Mouse (Mus musculus): Measurements from ENCODE around the gene Ubxn6. TPM values are rescaled to one million over a fixed set of nuclear protein-coding genes. Genes with fewer than 3 reads are reported as not detected.

Gene Ubxn6
- total and polyA plus RNA-seq, 3 experiments, result 28.2 to 42.2 TPM; not detected in 1

DNA sequence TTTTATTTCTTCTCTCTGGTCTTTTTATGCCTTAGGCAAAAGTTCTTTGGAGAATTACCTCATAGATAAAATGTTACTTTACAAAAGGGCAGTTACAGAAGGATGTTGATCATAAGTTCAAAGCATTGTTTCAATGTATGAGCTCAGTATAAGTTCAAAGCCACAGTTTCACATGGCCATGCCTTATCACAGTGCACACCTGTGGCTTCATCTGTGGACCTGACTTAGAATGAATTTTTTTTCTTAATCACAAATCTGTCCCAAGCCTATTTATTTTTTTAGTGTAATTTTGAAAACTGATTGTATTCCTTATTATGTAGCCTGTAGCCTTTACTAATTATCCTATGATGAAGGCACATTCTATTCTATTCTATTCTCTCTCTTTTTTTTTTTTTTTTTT lies 19.9 kb downstream of the Ubxn6 start:
- Histone ChIP-seq H3K27me3 (ENCODE audit: control insufficient read depth in 1 of 2, insufficient read depth in 2 of 2, low read length in 2 of 2) (no peaks in the 10 kb centered on the region), H3K9ac (ENCODE audit: control insufficient read depth, low read depth, low read length, poor library complexity, severe bottlenecking) (no peak overlapping the region), H3K9me3 (replicated peaks; ENCODE audit: insufficient read depth, low read length) (no peaks in the 10 kb centered on the region), H3K4me3 (ENCODE audit: control insufficient read depth in 1 of 2, insufficient read depth in 1 of 2, low read depth in 2 of 2, low read length in 2 of 2) (no peak overlapping the region), H3K79me2 (ENCODE audit: control insufficient read depth, insufficient read depth, low read length, poor library complexity) (peaks cover 28% of the 10 kb centered on the region), H3K27ac (ENCODE audit: control insufficient read depth, low read depth, low read length) (no peak overlapping the region), H3K36me3 (ENCODE audit: control insufficient read depth in 1 of 2, insufficient read depth in 2 of 2, low read length in 2 of 2) (peaks cover 16 to 33% of the 10 kb centered on the region in 2 experiments), H3K4me1 (ENCODE audit: control insufficient read depth in 1 of 2, insufficient read depth in 2 of 2, low read length in 2 of 2) (peaks cover 6 to 7% of the 10 kb centered on the region in 2 experiments; a peak in 3 of 4 replicates)
- peak; percentile 58 for TF ChIP-seq ETS1 (IDR thresholded peaks at IDR 0.05; ENCODE audit: low read depth, low read length)
- TF ChIP-seq MAFK (IDR thresholded peaks at IDR 0.05; ENCODE audit: borderline replicate concordance, low read depth, low read length), result no peak
- TF ChIP-seq MAZ (IDR thresholded peaks at IDR 0.05; ENCODE audit: low read depth, low read length), result no peak
- peak; percentile 35 for TF ChIP-seq TAL1 (IDR thresholded peaks at IDR 0.05; ENCODE audit: low read length)
- TF ChIP-seq TCF12 (IDR thresholded peaks at IDR 0.05; ENCODE audit: low read depth, low read length), result 0 out of 2 replicates have a peak, but pooled peaks have one; percentile 48
- peak; percentile 19; the same call in 1 of the 2 replicates for TF ChIP-seq RCOR1 (IDR thresholded peaks at IDR 0.05; ENCODE audit: low read depth, low read length)
- TF ChIP-seq ZNF384 (IDR thresholded peaks at IDR 0.05; ENCODE audit: low read depth, low read length), result peak; percentile 58
- DNase-seq (ENCODE audit: low read depth, low spot score), result no peak

DNA sequence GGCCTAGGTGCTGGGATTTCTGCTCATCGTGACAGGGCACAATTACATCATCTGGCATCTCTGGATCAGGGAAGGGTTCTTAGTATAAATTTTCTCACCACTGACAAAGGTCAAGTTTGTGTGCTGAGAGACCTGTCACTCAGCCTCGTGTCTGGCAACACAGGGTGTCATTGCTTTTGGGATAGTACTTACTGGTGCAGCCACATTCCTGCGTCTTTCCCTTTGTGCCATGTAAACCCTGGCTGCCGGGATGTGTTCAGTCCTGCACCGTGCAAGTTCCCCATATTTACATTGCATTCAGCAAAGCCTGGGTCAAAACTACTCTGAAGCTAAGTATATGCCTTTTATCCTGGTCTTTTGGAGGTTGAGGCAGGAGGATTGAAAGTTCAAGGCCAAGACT lies 23.5 kb downstream of the Ubxn6 start:
- Histone ChIP-seq H3K4me3 (ENCODE audit: control insufficient read depth in 1 of 2, insufficient read depth in 1 of 2, low read depth in 2 of 2, low read length in 2 of 2) (no peak overlapping the region), H3K36me3 (ENCODE audit: control insufficient read depth in 1 of 2, insufficient read depth in 2 of 2, low read length in 2 of 2) (peaks cover 16 to 44% of the 10 kb centered on the region in 2 experiments), H3K27ac (ENCODE audit: control insufficient read depth, low read depth, low read length) (no peak overlapping the region), H3K4me1 (ENCODE audit: control insufficient read depth in 1 of 2, insufficient read depth in 2 of 2, low read length in 2 of 2) (peaks cover 6 to 7% of the 10 kb centered on the region in 2 experiments; a peak in 3 of 4 replicates), H3K9me3 (replicated peaks; ENCODE audit: insufficient read depth, low read length) (no peaks in the 10 kb centered on the region), H3K9ac (ENCODE audit: control insufficient read depth, low read depth, low read length, poor library complexity, severe bottlenecking) (no peak overlapping the region), H3K27me3 (ENCODE audit: control insufficient read depth in 1 of 2, insufficient read depth in 2 of 2, low read length in 2 of 2) (no peaks in the 10 kb centered on the region), H3K79me2 (ENCODE audit: control insufficient read depth, insufficient read depth, low read length, poor library complexity) (peaks cover 51% of the 10 kb centered on the region)
- DNase-seq (ENCODE audit: low read depth, low spot score), result no peak
- TF ChIP-seq ZKSCAN1 (IDR thresholded peaks at IDR 0.05; ENCODE audit: low read depth, low read length) (no peak), ZMIZ1 (IDR thresholded peaks at IDR 0.05; ENCODE audit: low read depth, low read length) (no peak), JUND (IDR thresholded peaks at IDR 0.05; ENCODE audit: low read depth, low read length) (no peak)

DNA sequence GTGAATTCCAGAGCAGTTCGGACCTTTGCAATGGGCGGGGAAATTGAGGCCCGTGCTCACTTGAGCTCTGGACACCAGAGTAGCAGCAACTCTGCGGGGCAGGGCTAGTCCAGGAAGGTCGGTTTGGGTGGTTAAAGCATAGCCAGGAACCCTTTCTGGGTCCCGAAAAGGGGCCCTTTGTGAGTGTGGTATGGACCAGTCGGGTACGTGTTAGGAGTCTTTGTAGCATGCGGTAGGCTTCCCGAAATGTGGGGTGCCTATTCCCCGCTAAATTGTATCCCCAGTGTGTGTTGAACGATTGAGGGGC lies 34.0 kb downstream of the Ubxn6 start:
- peak overlapping the region; percentile 64 for H3K27ac ChIP-seq (ENCODE audit: control insufficient read depth, low read depth, low read length)
- H3K9ac ChIP-seq (ENCODE audit: control insufficient read depth, low read depth, low read length, poor library complexity, severe bottlenecking), result peak overlapping the region; percentile 98
- H3K79me2 ChIP-seq (ENCODE audit: control insufficient read depth, insufficient read depth, low read length, poor library complexity), result peaks cover 49% of the 10 kb centered on the region
- no peaks in the 10 kb centered on the region for H3K9me3 ChIP-seq (replicated peaks; ENCODE audit: insufficient read depth, low read length)
- H3K36me3 ChIP-seq (ENCODE audit: control insufficient read depth in 1 of 2, insufficient read depth in 2 of 2, low read length in 2 of 2), result peaks cover 13 to 32% of the 10 kb centered on the region in 2 experiments
- H3K4me1 ChIP-seq (ENCODE audit: control insufficient read depth in 1 of 2, insufficient read depth in 2 of 2, low read length in 2 of 2), result peaks cover 6 to 24% of the 10 kb centered on the region in 2 experiments
- DNase-seq (ENCODE audit: low read depth, low spot score), result no peak
- no peaks in the 10 kb centered on the region for H3K27me3 ChIP-seq (ENCODE audit: control insufficient read depth in 1 of 2, insufficient read depth in 2 of 2, low read length in 2 of 2)
- H3K4me3 ChIP-seq (ENCODE audit: control insufficient read depth in 1 of 2, insufficient read depth in 1 of 2, low read depth in 2 of 2, low read length in 2 of 2), result peak overlapping the region; percentile 87 to 89
- TF ChIP-seq HCFC1 (IDR thresholded peaks at IDR 0.05; ENCODE audit: low read depth, low read length) (no peak), GATA1 (IDR thresholded peaks at IDR 0.05; ENCODE audit: low read depth, low read length) (no peak), TBP (IDR thresholded peaks at IDR 0.05; ENCODE audit: low read depth, low read length) (no peak), MYB (IDR thresholded peaks at IDR 0.05; ENCODE audit: low read depth, low read length) (no peak), ZKSCAN1 (IDR thresholded peaks at IDR 0.05; ENCODE audit: low read depth, low read length) (no peak), MAZ (IDR thresholded peaks at IDR 0.05; ENCODE audit: low read depth, low read length) (no peak), E2F4 (IDR thresholded peaks at IDR 0.05; ENCODE audit: borderline replicate concordance, low read depth, low read length) (no peak), MAX (IDR thresholded peaks at IDR 0.05; ENCODE audit: low read length) (peak; percentile 42; the same call in 1 of the 2 replicates), MXI1 (IDR thresholded peaks at IDR 0.05; ENCODE audit: low read depth, low read length) (peak; percentile 47; the same call in 1 of the 2 replicates)

All from MEL (cell line).